Mouse (Mus musculus) 416B (cell line): ENCODE results near the gene Lenep.
"Not testable (repeated sequence)": the region's sequence is repeated elsewhere in the genome, so short reads cannot be mapped to it uniquely, and the experiment has no call there.

Experiments used
- DNase-seq: peaks from one replicate; pipeline ENCODE4 v3.0.0; 2011; ENCODE audit warnings: low read depth

The Lenep gene

DNA sequence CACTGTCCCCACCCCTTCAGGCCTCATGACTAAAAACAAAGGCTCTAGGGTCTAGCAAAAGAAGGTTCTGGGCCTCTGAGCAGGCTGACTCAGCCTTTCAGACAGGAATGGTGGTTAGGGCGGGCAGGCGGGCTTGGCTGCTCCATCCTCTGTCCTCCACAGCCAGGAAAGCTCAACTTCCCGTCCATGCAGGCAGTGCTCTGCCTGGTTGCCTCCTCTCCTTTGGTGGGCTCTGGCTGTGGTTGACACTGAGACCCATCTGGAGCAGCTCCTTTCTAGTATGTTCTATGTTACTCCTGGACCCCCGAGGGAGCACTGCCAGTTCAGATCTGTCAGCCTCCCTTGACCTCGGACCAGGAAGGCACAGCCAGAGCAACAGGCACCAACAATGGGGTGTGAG, at the start of gene Lenep:
TSS of gene Lenep (minus strand) at position 101 of the 400 bp plus-strand sequence.
- no peak for DNase-seq

DNA sequence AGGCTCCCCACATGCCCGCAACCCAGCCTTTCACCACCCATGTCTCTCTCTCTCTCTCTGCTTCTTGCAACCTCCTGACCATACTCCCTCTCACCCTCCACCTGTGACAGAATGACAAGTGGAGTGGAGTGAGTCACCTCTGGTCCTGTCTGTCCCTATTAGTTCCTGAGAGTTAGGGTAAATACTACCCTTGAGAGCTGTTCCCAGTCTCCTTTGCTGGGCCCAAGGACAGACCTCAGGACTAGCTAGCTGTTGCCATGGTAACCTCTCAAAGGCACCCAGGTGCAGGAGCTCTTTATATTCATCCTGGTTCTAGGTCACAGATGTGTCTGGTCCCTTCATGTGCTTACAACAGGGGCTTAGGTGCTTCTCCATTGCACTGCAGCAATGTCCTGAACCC, 49.3 kb upstream of the Lenep start:
- no peak for DNase-seq

DNA sequence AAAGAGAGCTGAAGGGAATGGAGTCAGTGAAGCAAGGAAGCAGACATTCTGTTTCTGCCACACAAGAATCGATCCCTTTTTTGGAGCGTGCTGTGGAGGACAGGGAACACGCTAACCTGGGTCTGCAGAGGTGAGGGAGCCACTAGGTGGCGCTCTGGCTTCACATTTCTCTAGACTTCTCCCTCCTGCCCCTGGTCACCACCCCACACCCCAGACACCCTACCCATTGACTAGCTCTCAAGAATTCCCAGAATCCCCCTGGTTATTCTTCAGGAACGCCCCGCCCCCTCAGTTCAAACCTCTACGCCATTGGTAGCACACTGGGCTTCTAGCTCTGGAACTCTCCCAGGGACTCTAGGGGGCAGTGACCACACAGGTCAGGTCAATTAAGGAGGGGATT, 46.9 kb upstream of the Lenep start:
- peak; percentile 81 for DNase-seq

DNA sequence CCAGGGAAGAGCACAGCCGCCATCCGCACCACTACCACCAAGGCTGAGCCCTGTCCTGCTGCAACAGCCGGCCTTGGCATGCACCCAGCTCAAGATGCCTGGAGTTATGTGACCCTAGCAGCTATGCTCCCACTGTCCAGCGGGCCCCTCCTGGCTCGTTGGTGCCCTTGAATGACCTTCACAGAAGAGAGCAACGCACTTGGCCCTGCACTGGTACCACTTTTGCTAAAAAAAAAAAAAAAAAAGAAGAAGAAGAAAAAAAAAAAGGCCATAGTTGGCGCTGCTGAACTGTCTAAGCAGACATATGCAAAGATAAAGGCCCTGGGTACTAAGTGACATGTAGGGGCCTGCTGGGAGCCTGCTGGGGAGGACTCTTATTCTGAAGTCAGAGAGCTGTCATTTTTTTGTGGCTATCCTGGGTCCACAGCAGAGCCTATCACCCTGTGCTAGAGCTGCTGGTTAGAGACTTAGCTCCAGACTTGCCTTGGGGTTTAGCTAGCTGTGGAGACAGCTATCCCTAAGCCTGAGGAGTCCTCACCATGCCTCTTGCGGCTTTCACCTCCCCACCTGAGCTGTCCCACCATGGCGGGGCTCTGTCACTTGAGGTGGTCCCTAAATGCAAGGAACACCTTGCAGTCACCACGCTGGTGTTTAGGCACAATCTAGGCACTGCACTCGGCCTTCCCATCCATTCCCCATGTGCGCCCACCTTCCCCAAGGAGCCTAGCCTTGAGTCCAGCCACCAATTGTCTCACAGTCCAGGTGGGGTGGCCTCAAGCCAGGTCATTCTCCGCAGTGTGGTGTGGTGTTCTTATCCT, 46.3 kb upstream of the Lenep start:
- DNase-seq: peak; percentile 78

DNA sequence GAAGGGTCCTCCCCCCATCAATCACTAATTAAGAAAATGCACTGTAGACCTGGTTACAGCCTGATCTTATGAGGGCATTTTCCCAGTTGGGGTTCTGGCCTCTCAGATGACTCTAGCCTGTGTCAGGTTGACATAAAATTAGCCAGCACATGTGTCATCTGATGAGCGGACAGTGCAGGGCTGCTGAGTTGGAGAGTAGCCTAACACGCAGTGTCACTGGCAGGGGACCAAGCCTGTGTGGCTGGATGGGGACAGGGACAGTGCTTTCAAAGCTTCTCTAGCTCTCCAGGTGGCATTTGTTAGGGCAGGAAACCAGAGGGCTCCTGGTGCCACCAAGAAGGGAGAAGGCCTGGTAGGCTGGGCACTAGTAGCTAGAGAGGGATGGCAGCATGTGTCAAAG, 38.1 kb upstream of the Lenep start:
- no peak for DNase-seq

DNA sequence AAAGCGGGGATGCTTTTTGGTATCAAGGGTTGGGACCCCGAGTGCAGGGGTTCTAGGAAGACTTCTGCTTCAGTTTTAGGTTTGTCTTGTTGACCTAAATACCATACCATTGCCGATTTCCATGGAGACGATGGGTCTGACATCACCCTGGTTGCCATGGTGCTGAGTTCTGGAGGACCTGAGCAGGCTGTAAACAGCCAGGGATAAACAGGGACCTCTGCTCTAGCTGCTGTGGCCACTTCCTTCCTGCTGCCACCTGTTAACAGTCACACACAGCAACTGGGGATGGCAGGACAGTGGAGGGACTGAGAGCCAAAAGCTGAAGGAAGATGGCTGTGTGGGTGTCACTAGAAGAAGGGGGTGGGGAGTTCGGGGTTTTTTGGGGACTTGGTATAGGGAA, 34.7 kb upstream of the Lenep start:
- DNase-seq: peak; percentile 55

DNA sequence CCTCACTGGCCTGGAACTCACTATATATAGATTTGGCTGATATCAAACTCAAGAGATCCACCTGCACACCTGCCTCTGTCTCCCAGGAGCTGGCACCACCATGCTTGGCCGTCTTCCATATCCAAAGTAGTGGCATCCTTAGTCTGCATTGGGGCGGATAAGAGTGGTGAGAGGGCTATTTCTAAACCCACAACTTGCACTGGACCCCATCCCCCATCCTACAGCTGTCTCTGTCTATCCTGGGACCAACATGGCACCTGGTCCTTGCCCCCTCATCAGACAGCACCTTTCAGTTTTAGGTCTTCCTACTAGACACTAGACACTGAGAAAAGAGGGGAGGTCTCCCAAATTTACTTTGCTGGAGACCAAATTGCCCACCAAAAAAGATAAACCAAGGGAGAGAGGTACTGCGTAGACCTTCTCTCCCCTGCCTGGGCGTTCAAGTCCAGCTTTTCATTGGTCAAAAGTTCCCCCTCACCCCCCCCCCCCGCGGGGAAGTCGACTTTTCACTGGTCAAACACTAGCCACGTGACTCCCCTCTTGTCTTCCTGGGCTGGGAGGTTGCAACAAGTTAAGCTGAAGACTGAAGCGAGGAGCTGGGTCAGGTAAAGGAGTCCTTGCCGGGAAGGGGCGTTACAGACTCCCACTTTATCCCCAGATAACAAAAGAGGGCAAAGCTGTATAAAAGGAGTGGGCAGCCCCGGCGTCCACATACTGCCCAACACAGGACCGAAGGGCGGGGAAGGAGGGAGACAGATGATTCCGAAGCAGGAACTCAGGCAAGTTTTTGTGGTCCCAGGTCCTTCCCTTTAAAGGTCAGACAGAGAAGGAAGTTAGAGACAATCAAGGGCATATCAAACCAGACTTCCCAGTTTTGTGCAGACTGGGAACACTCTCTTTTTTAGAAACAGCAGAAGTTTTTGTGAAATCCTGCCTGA, 33.9 kb upstream of the Lenep start, which contains the start of gene Pbxip1:
TSS of gene Pbxip1 (plus strand) at position 531 of the 938 bp plus-strand sequence.
- peak; percentile 93 for DNase-seq

DNA sequence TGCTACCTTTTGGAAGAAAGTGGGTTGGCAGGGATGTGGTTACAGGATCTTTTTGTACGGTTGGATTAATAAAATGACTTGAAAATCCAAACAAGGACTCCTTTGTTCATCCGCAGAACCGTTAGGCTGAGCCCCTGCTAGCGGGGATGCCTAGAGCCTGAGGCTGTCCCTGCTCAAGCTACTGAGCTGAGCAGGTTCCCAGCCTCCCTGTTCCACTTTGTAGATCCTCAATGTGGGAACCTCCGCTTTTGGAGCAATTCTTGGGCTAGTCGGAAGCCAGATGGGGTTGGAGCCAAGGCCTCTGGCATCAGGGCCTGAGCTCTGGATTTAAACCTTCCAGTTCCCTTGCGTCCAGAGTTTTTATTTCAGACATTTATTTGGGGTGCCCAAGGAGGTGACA, 32.4 kb upstream of the Lenep start:
- DNase-seq: no peak

DNA sequence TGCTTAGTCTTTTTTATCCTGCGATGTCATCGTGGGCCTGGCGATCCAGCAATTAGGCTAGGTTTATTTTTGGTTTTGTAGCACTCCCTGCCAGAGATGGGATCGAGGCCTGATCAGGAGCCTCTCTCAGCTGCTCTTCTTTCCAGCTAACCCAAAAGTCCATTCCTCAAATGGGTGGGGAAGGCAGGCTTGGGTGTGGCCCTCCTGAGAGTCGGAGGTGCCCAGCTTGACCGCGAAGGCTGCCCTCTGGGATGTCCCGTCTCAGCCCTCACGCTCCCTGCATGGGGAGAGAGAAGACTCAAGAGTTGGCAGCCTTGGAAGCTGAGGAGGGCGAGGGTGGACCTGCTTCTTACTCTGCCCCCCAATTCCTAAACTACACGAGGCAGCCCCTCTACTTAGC, 31.9 kb upstream of the Lenep start:
- DNase-seq: no peak

GRCm38 (mm10) chr3:89432606-89433005, 30.0 kb upstream of the Lenep start:
- DNase-seq: no peak

DNA sequence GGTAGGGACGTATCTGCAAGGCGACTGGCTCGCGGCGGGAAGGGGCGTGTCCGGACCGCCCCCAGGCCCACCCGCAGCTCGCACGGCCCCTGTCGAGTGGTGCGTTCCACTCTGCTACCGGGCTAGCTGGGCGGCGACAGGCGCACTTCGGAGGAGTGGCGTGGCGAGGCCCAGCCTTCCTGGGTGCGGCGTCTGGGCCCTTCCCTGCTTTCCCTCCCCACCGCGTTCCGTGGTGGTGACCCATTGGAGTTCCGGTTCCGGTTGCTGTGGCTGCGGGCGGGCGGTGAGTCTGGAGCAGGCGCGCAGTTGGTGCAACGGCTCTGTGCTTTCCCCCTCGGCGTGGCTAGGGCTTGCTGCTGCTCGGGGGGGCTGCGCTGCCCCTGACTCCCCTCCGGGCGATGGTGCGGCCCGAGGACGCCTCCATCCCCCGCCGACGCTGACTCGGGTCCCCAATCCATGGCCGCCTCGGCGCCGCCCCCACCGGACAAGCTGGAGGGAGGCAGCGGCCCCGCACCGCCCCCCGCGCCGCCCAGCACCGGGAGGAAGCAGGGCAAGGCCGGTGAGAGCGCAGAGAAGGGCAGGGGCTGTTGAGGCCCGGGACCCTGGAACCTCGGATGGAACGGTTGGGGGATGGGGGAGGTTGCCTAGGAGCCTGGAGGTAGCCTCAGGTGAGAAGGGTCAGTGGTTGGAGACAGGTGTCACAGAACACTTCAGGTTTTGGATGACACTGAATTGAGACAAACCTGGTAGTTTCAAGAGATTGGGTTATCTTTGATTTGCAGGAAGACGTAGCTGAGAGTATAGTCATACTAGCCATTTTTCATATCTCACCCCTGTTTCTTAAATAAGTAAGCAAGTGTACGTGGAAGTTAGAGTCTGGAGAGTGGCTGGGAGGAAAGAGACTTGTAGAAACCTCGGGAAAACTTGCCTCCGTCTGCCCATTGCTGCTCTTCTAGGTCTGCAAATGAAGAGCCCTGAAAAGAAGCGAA, 27.9 kb upstream of the Lenep start, which contains the start of gene Pygo2:
TSS of gene Pygo2 (plus strand) at position 44 of the 989 bp plus-strand sequence.
- peak; percentile 93 for DNase-seq

DNA sequence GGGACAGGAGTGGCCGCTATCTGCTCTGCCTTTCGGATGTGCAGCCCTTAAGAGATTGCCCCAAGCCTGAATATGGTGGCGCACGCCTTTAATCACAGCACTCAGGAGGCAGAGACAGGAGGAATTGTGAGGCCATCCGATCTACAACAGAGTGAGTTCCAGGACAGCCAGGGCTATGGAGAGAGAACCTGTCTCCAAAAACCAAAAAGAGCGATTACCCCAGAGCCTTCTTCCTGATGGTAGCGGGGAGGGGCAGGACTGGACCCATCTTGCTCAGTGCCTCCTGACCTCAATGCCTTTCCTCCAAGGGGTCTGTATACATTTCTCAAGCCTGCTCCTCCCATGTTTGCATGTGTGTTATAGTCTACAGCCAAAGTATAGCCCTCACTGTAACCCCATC, 26.4 kb upstream of the Lenep start:
- DNase-seq: not testable (repeated sequence)

GRCm38 (mm10) chr3:89425876-89426275, 23.3 kb upstream of the Lenep start:
- DNase-seq: no peak

DNA sequence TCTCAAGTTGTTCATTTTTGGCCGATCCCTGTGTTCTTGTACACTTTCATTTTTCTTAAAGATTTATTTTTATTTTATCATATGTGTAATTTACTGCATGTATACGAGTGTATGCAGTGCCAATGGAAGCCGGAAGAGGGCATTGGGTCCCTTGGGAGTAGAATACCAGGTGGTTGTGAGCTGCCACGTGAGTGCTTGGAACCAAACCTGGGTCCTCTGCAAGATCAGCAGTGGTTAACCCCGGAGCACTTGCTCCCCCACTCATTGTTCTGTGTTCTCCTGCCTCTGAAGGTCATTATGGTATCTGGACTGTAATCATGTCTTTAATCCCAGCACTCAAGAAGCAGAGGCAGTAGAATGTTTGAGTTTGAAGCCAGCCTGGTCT, 22.5 kb upstream of the Lenep start:
- DNase-seq: no peak

- DNase-seq: no peak
Observed at GRCm38 (mm10) chr3:89424416-89425140, 22.0 kb upstream of the Lenep start.

- no peak for DNase-seq
Observed at GRCm38 (mm10) chr3:89422556-89423205, 20.1 kb upstream of the Lenep start.

GRCm38 (mm10) chr3:89421810-89422473, 19.3 kb upstream of the Lenep start:
- DNase-seq: no peak

GRCm38 (mm10) chr3:89421002-89421774, 18.6 kb upstream of the Lenep start:
- DNase-seq: peak; percentile 76

DNA sequence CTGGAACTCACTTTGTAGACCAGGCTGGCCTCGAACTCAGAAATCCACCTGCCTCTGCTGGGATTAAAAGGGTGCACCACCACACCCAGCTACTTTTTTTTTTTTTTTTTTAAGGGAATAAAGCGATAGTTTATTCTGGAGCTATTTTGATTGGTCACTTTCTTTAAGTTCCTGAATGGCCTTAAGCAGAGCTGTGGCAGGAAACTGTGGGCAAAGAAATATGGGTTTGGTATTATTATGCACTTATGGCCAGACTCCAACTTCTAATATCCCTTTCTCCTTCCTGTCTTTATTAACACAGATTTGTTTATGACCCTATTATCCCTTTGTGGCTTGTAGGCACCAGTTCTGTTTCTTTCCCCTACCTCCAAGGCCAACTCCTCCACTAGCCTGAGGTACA, 17.8 kb upstream of the Lenep start:
- DNase-seq: peak; percentile 78
